Mouse (Mus musculus) kidney, adult 2 months (tissue): ENCODE data around the gene Stat5a. TPM values are rescaled to one million over a fixed set of nuclear protein-coding genes. Genes with fewer than 3 reads are reported as not detected.
A peak's percentile ranks its signal among the peaks of the same experiment; 100 is the strongest.

ENCODE experiments used
- DNase-seq: peaks from one replicate; pipeline ENCODE4 v3.0.0; 2021
- H3K27ac ChIP-seq: fragments of 200-500 bp; 2 replicates; pipeline ENCODE4 v1.5.1; 2012; ENCODE audit warnings: low read depth, low read length, control low read depth, inconsistent platforms; ENCODE audit not compliant: insufficient read depth
- H3K27me3 ChIP-seq: fragments of 200-500 bp; replicated peaks from 2 replicates; pipeline ENCODE4 v1.6.1; 2012; ENCODE audit warnings: mild to moderate bottlenecking, moderate library complexity, low read length, inconsistent platforms; ENCODE audit not compliant: control insufficient read depth, insufficient read depth
- H3K36me3 ChIP-seq: fragments of 200-500 bp; 2 replicates; pipeline ENCODE4 v1.6.1; 2012; ENCODE audit warnings: mild to moderate bottlenecking, moderate library complexity, low read length, inconsistent platforms; ENCODE audit not compliant: control insufficient read depth, insufficient read depth
- H3K4me1 ChIP-seq: fragments of 200-500 bp; 2 replicates; pipeline ENCODE4 v1.6.1; 2011; ENCODE audit warnings: low read length; ENCODE audit not compliant: control insufficient read depth, insufficient read depth
- H3K4me3 ChIP-seq: fragments of 200-500 bp; 2 replicates; pipeline ENCODE4 v1.5.1; 2011; ENCODE audit warnings: mild to moderate bottlenecking, low read depth, low read length, control low read depth; ENCODE audit not compliant: insufficient read depth
- CTCF ChIP-seq: fragments of 200-500 bp; conservative IDR thresholded peaks from 2 replicates; pipeline ENCODE4 v1.5.1; 2011; ENCODE audit warnings: low read depth, mild to moderate bottlenecking, control low read depth, low read length, moderate library complexity, mixed read lengths; ENCODE audit not compliant: insufficient read depth, insufficient read length
- POLR2A ChIP-seq: fragments of 200-500 bp; IDR thresholded peaks from one replicate; pipeline ENCODE4 v1.6.1; 2011; ENCODE audit warnings: low read depth, low read length, control low read depth
- WGBS: fragments of 180-500 bp; shearing (Covaris S2); methylation state at CpG from one replicate; pipeline ENCODE4 v1.1.7; 2018; 5-methylcytosine and 5-hydroxymethylcytosine counted together
- polyA plus RNA-seq: library from polyadenylated mRNA; depleted of rRNA; stranded (reverse); fragments of >200 nt; gene quantifications from 2 replicates; pipeline ENCODE4 v1.2.3, GENCODE M21; 2012

The Stat5a gene
- polyA plus RNA-seq, 1 experiment = 15.8 TPM

- no peak overlapping the region for H3K4me3 ChIP-seq
- H3K36me3 ChIP-seq = no peaks in the 10 kb centered on the region; the same call in 1 of the 2 replicates
- H3K27ac ChIP-seq = no peak overlapping the region
- DNase-seq = no peak
- H3K4me1 ChIP-seq = no peaks in the 10 kb centered on the region; the same call in 1 of the 2 replicates
- no peak for TF ChIP-seq CTCF
- no peak for TF ChIP-seq POLR2A
- H3K27me3 ChIP-seq = no peaks in the 10 kb centered on the region
- WGBS = 81% methylated on average over 10 of the region's 10 CpGs
Measured at GRCm38 (mm10) chr11:100896078-100896477, 36.9 kb downstream of the Stat5a start.

DNA sequence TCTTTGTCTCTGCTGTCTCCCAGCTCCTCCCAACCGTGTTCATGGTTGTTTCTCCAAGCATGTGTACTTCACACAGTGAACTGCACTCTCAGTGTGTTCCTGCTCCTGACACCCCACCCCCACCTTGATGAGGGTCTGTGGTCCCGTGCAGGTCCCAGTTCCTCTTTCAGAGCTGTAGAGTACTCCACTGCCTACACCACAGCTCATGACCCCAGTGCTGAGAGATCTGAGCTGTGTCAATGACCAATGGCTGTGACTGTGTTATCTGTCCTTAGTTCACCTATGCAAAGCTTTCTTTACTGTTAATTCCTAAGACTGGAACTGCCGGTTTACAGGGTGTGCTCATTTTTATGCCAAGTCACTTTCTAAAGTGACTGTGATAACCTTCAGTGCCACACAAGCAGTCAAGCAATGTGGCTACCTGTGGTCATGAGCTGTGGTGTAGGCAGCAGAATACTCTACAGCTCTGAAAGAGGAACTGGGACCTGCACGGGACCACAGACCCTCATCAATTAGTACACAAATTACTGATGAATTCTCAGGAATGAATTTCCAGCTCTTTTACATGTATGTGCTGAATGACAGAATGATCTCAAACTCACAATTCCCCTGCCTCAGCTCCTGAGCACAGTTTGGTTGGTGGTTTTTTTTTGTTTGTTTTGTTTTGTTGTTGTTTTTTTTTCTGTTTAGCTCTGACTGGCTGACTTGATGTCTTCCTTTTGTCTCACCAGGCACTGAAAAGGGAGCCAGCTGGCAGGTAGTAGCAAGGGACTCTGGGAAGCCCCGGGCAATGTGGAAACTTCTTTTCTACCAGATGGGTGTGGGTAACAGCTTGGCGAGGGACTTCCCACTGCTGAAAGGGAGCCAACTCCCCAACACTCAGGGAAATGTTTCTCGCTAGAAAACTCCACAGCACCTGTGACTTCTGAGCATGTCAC is 38.4 kb downstream of the Stat5a start:
- Histone ChIP-seq H3K27ac (no peak overlapping the region), H3K27me3 (no peaks in the 10 kb centered on the region), H3K4me3 (no peak overlapping the region), H3K36me3 (peaks cover 2% of the 10 kb centered on the region; the same call in 1 of the 2 replicates), H3K4me1 (no peaks in the 10 kb centered on the region; the same call in 1 of the 2 replicates)
- TF ChIP-seq CTCF (no peak), POLR2A (no peak)
- 64% methylated on average over 7 of the region's 7 CpGs for WGBS
- DNase-seq = peak; percentile 42

DNA sequence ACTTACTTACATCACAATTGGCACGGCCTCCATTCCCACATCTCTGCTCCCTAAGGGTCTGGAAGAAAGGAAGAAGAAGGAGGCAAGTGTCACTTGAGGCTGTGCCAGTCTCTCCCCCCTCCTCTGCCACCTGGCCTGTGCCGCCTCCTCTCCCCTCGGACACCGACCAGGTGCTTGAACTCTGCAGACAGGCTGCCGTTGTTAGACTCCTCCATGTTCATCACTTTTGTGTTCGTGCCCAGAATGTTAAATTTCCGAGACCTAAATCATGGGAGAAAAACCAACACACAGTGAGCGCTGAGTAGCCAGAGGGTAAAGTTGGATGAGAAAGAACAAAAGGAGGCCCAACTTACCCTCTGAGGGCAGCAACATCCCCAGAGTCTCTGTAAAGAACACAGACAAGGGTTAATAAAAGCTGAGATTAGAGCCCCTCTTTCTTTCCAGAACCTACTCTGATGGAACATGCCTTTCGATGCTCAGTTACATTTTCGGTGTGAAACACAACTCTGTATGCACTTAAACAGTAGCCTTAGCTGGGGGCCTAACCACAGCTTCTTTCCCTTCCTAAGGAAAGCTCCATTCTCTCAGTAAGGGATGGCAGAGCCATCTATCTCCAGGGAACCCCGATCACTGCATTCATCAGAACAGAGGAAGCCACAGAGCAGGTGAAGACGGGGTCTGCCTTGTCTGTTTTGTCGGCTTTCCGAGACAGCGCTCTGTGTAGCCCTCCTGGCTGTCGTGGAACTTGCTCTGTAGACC is 39.5 kb downstream of the Stat5a start:
- Histone ChIP-seq H3K4me3 (no peak overlapping the region), H3K27ac (no peak overlapping the region), H3K36me3 (peaks cover 2% of the 10 kb centered on the region; the same call in 1 of the 2 replicates), H3K4me1 (no peaks in the 10 kb centered on the region; the same call in 1 of the 2 replicates), H3K27me3 (no peaks in the 10 kb centered on the region)
- WGBS = 81% methylated on average over 16 of the region's 16 CpGs
- DNase-seq = no peak
- no peak for TF ChIP-seq POLR2A
- no peak for TF ChIP-seq CTCF

DNA sequence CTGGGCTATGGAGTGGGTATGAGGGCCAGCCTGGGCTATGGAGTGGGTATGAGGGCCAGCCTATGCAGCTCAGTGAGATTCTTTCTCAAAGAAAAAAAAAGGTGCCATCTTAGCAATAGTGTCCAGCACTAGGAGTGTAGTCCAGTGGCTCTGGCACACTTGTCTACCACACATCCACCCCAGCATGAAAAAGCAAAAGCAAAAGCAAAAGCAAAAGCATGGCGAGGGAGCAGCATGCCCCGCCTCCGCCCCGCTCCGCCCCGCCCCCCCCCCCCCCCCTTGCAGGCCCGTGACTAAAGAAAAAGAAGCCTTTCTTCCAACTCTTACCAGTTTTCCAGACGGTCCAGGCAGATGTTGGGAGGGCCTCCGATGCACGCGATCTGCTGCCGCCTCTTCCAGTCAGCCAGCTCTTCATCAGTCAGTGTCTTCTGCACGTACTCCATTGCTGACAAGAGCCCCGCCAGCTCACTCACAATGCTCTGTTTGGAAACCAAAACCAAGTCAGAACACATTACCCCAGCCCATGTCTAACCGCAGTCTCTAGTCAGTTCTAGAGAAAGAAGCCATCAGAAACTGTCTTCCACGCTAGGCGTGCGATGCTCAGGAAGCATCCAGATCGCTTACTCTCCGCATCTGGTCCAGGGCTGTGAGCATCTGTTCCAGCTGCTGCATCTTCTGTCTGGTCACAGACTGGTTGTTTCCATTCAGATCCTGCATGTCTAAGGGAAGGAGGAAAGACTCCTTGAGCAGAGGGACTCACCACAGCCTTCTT is 45.6 kb downstream of the Stat5a start:
- Histone ChIP-seq H3K4me1 (peaks cover 8% of the 10 kb centered on the region; the same call in 1 of the 2 replicates), H3K36me3 (peaks cover 4% of the 10 kb centered on the region; the same call in 1 of the 2 replicates), H3K27me3 (no peaks in the 10 kb centered on the region), H3K27ac (no peak overlapping the region), H3K4me3 (no peak overlapping the region)
- no peak for DNase-seq
- TF ChIP-seq CTCF (no peak), POLR2A (no peak)
- WGBS = 74% methylated on average over 20 of the region's 20 CpGs

GRCm38 (mm10) chr11:100905929-100906328 is 46.8 kb downstream of the Stat5a start:
- Histone ChIP-seq H3K4me3 (no peak overlapping the region), H3K27ac (no peak overlapping the region), H3K27me3 (no peaks in the 10 kb centered on the region), H3K36me3 (peaks cover 4% of the 10 kb centered on the region; the same call in 1 of the 2 replicates), H3K4me1 (peaks cover 8% of the 10 kb centered on the region; the same call in 1 of the 2 replicates)
- 78% methylated on average over 1 of the region's 1 CpGs for WGBS
- TF ChIP-seq CTCF (no peak), POLR2A (no peak)
- no peak for DNase-seq

- Histone ChIP-seq H3K4me1 (peaks cover 8% of the 10 kb centered on the region; the same call in 1 of the 2 replicates), H3K27me3 (no peaks in the 10 kb centered on the region), H3K4me3 (no peak overlapping the region), H3K36me3 (peaks cover 2% of the 10 kb centered on the region; the same call in 1 of the 2 replicates), H3K27ac (no peak overlapping the region)
- 91% methylated on average over 4 of the region's 4 CpGs for WGBS
- DNase-seq = no peak
- TF ChIP-seq POLR2A = no peak
- no peak for TF ChIP-seq CTCF
Measured at GRCm38 (mm10) chr11:100906885-100907284, 47.7 kb downstream of the Stat5a start.
